Mouse (Mus musculus) CH12.LX (cell line): Measurements from ENCODE around the gene 4931440F15Rik. TPM values are rescaled to one million over a fixed set of nuclear protein-coding genes. Genes with fewer than 3 reads are reported as not detected.

Experiments used
- DNase-seq: peaks from one replicate; pipeline ENCODE4 v3.0.0-alpha.2; 2013; ENCODE audit errors: extremely low read depth
- H3K27ac ChIP-seq: 2 replicates; pipeline ENCODE4 v1.5.1; 2012; ENCODE audit warnings: low read depth, mild to moderate bottlenecking, control low read depth, moderate library complexity; ENCODE audit not compliant: insufficient read depth
- H3K27me3 ChIP-seq: replicated peaks from 2 replicates; pipeline ENCODE3; 2012; ENCODE audit warnings: inconsistent platforms
- H3K36me3 ChIP-seq, 2 experiments: replicated peaks in 1 of 2; 2 replicates each; pipeline versions ENCODE3 to v1.6.1; 2012; ENCODE audit warnings: inconsistent platforms in 1 of 2, low read length in 1 of 2, mild to moderate bottlenecking in 1 of 2, mixed read lengths in 1 of 2, moderate library complexity in 1 of 2; ENCODE audit not compliant: control insufficient read depth in 1 of 2, insufficient read depth in 1 of 2
- H3K4me1 ChIP-seq, 2 experiments: 2 replicates each; pipeline ENCODE4 v1.6.1; 2012; ENCODE audit warnings: inconsistent platforms in 1 of 2, moderate library complexity in 1 of 2; ENCODE audit not compliant: insufficient read depth in 2 of 2, control insufficient read depth in 1 of 2
- H3K4me2 ChIP-seq: 2 replicates; pipeline ENCODE4 v1.6.1; 2012; ENCODE audit warnings: low read depth, mild to moderate bottlenecking, control low read depth; ENCODE audit not compliant: poor library complexity, insufficient read depth, severe bottlenecking
- H3K4me3 ChIP-seq, 3 experiments: fragments of 150-350 bp in 1 of 3; sonication (generic) in 1 of 3; replicated peaks in 1 of 3; 2 replicates each; pipeline versions ENCODE3 to v1.5.1; 2011 to 2012; ENCODE audit warnings: low read depth in 2 of 3, low read length in 2 of 3, mild to moderate bottlenecking in 2 of 3, moderate library complexity in 2 of 3, control low read depth in 1 of 3, improper control_type of control experiment in 1 of 3, inconsistent platforms in 1 of 3, mixed read lengths in 1 of 3; ENCODE audit not compliant: poor library complexity in 1 of 3
- H3K79me2 ChIP-seq: replicated peaks from 2 replicates; pipeline ENCODE4 v1.6.1; 2012; ENCODE audit warnings: mild to moderate bottlenecking, moderate library complexity; ENCODE audit not compliant: control insufficient read depth, poor library complexity, insufficient read depth, severe bottlenecking; ENCODE audit errors: extremely low read depth
- H3K9ac ChIP-seq: 2 replicates; pipeline ENCODE4 v1.6.1; 2012; ENCODE audit warnings: low read depth, mild to moderate bottlenecking, control low read depth, moderate library complexity; ENCODE audit not compliant: insufficient read depth
- H3K9me3 ChIP-seq: replicated peaks from 2 replicates; pipeline ENCODE3; 2012; ENCODE audit warnings: low read length, inconsistent platforms, mixed read lengths
- BHLHE40 ChIP-seq: IDR thresholded peaks from 2 replicates; pipeline ENCODE4 v1.6.1; 2011; ENCODE audit warnings: mild to moderate bottlenecking, low read depth, low read length, improper control_type of control experiment
- CHD1 ChIP-seq: IDR thresholded peaks from 2 replicates; pipeline ENCODE4 v1.6.1; 2012; ENCODE audit warnings: low read depth, low read length, improper control_type of control experiment, inconsistent platforms
- ELF1 ChIP-seq: IDR thresholded peaks from 2 replicates; pipeline ENCODE4 v1.6.1; 2014; ENCODE audit warnings: low read depth, mild to moderate bottlenecking, inconsistent platforms, low read length, improper control_type of control experiment
- EP300 ChIP-seq: IDR thresholded peaks from 2 replicates; pipeline ENCODE4 v1.6.1; 2011; ENCODE audit warnings: low read length, improper control_type of control experiment
- ETS1 ChIP-seq: conservative IDR thresholded peaks from 2 replicates; pipeline ENCODE4 v1.6.1; 2012; ENCODE audit warnings: low read depth, mild to moderate bottlenecking, inconsistent platforms, low read length, improper control_type of control experiment, moderate library complexity
- IRF4 ChIP-seq: IDR thresholded peaks from 2 replicates; pipeline ENCODE4 v1.6.1; 2014; ENCODE audit warnings: low read depth, mild to moderate bottlenecking, inconsistent platforms, low read length, improper control_type of control experiment
- JUN ChIP-seq: IDR thresholded peaks from 2 replicates; pipeline ENCODE4 v1.6.1; 2011; ENCODE audit warnings: low read depth, mild to moderate bottlenecking, low read length, improper control_type of control experiment, moderate library complexity; ENCODE audit not compliant: insufficient read depth
- JUND ChIP-seq: conservative IDR thresholded peaks from 2 replicates; pipeline ENCODE4 v1.6.1; 2011; ENCODE audit warnings: low read depth, low read length, improper control_type of control experiment
- MAX ChIP-seq: IDR thresholded peaks from 2 replicates; pipeline ENCODE4 v1.6.1; 2011; ENCODE audit warnings: low read length, improper control_type of control experiment
- MAZ ChIP-seq: IDR thresholded peaks from 2 replicates; pipeline ENCODE4 v1.6.1; 2012; ENCODE audit warnings: low read depth, mild to moderate bottlenecking, inconsistent platforms, low read length, improper control_type of control experiment, moderate library complexity
- MEF2A ChIP-seq: IDR thresholded peaks from 2 replicates; pipeline ENCODE4 v1.6.1; 2014; ENCODE audit warnings: low read depth, mild to moderate bottlenecking, inconsistent platforms, low read length, improper control_type of control experiment, borderline replicate concordance
- MXI1 ChIP-seq: IDR thresholded peaks from 2 replicates; pipeline ENCODE4 v1.6.1; 2011; ENCODE audit warnings: mild to moderate bottlenecking, low read depth, low read length, improper control_type of control experiment
- NELFE ChIP-seq: IDR thresholded peaks from 2 replicates; pipeline ENCODE4 v1.6.1; 2011; ENCODE audit warnings: low read depth, low read length, improper control_type of control experiment
- NRF1 ChIP-seq: IDR thresholded peaks from 2 replicates; pipeline ENCODE4 v1.6.1; 2014; ENCODE audit warnings: low read depth, mild to moderate bottlenecking, inconsistent platforms, low read length, improper control_type of control experiment, moderate library complexity
- POLR2A ChIP-seq: IDR thresholded peaks from 2 replicates; pipeline ENCODE4 v1.6.1; 2011; ENCODE audit warnings: low read depth, mild to moderate bottlenecking, improper control_type of control experiment, low read length
- POLR2AphosphoS2 ChIP-seq: IDR thresholded peaks from 2 replicates; pipeline ENCODE4 v1.6.1; 2011; ENCODE audit warnings: low read depth, low read length, improper control_type of control experiment
- RAD21 ChIP-seq: IDR thresholded peaks from 2 replicates; pipeline ENCODE4 v1.6.1; 2011; ENCODE audit warnings: low read depth, mild to moderate bottlenecking, low read length, improper control_type of control experiment, moderate library complexity
- RCOR1 ChIP-seq: conservative IDR thresholded peaks from 2 replicates; pipeline ENCODE4 v1.6.1; 2012; ENCODE audit warnings: low read depth, mild to moderate bottlenecking, inconsistent platforms, low read length, improper control_type of control experiment
- SIN3A ChIP-seq: IDR thresholded peaks from 2 replicates; pipeline ENCODE4 v1.6.1; 2012; ENCODE audit warnings: low read length, improper control_type of control experiment, inconsistent platforms
- TBP ChIP-seq: conservative IDR thresholded peaks from 2 replicates; pipeline ENCODE4 v1.6.1; 2011; ENCODE audit warnings: low read depth, low read length, improper control_type of control experiment
- TCF12 ChIP-seq: IDR thresholded peaks from 2 replicates; pipeline ENCODE4 v1.6.1; 2014; ENCODE audit warnings: low read depth, mild to moderate bottlenecking, inconsistent platforms, low read length, improper control_type of control experiment
- USF2 ChIP-seq: conservative IDR thresholded peaks from 2 replicates; pipeline ENCODE4 v1.6.1; 2011; ENCODE audit warnings: low read depth, low read length, improper control_type of control experiment
- ZKSCAN1 ChIP-seq: IDR thresholded peaks from 2 replicates; pipeline ENCODE4 v1.6.1; 2012; ENCODE audit warnings: low read depth, inconsistent platforms, low read length, improper control_type of control experiment, borderline replicate concordance
- ZNF384 ChIP-seq: IDR thresholded peaks from 2 replicates; pipeline ENCODE4 v1.6.1; 2012; ENCODE audit warnings: low read depth, low read length, improper control_type of control experiment, inconsistent platforms
- dilution Hi-C: fragments of 300-500 bp; cut with MboI; formaldehyde crosslinking; loops from 2 replicates; pipeline ENCODE4 v1.14.3; 2020; ENCODE audit warnings: low sequenced_read_pairs; ENCODE audit not compliant: extremely low pct_unique_long_range_greater_than_20kb, extremely low pct_ligation_motif_present
- in situ Hi-C: fragments of 300-500 bp; cut with MboI; formaldehyde crosslinking; loops from 3 replicates; pipeline ENCODE4 v1.14.3; 2019; ENCODE audit warnings: low sequenced_read_pairs, low pct_ligation_motif_present, low pct_unique_long_range_greater_than_20kb, mixed read lengths
- polyA plus RNA-seq: library from polyadenylated mRNA; unstranded; fragments of >175 nt; gene quantifications from 2 replicates; pipeline ENCODE4 v1.2.1, GENCODE M21; 2012; ENCODE audit warnings: low read depth; ENCODE audit not compliant: insufficient read length
- total RNA-seq, 2 experiments: library from RNA; depleted of rRNA; stranded (reverse); fragments of 300-350 nt in 1 of 2; fragments of >200 nt in 1 of 2; gene quantifications; 2 replicates each; pipeline ENCODE4 v1.2.3; 2012 to 2014

The 4931440F15Rik gene
- total and polyA plus RNA-seq, 3 experiments = not detected

GRCm38 (mm10) chr11:29839781-29840180 is 14.3 kb upstream of the 4931440F15Rik start:
- peak; percentile 29 for DNase-seq
- Histone ChIP-seq H3K4me2 (no peak overlapping the region), H3K36me3 (no peaks in the 10 kb centered on the region), H3K4me1 (peaks cover 3 to 7% of the 10 kb centered on the region in 2 experiments), H3K9me3 (no peaks in the 10 kb centered on the region), H3K9ac (no peak overlapping the region), H3K79me2 (no peaks in the 10 kb centered on the region), H3K27ac (no peak overlapping the region), H3K27me3 (no peaks in the 10 kb centered on the region), H3K4me3 (no peak overlapping the region)
- TF ChIP-seq ETS1 (no peak), NELFE (no peak), MEF2A (peak; percentile 81), IRF4 (no peak), NRF1 (no peak), MAX (no peak), EP300 (0 out of 2 replicates have a peak, but pooled peaks have one; percentile 20), USF2 (no peak), POLR2AphosphoS2 (no peak), JUN (peak; percentile 61), TBP (no peak), MAZ (no peak), SIN3A (no peak), JUND (peak; percentile 70)
- in situ Hi-C loops = no loop called here
- dilution Hi-C loops = no loop called here

- no peak overlapping the region for H3K9ac ChIP-seq
These were observed 11.6 kb upstream of the 4931440F15Rik start for GRCm38 (mm10) chr11:29837066-29837465.

More at GRCm38 (mm10) chr11:29837066-29837465, 11.6 kb upstream of the 4931440F15Rik start:
- peaks cover 3 to 7% of the 10 kb centered on the region in 2 experiments for H3K4me1 ChIP-seq
- no peaks in the 10 kb centered on the region for H3K36me3 ChIP-seq
- H3K27ac ChIP-seq = no peak overlapping the region
- in situ Hi-C loops = no loop called here
- DNase-seq = no peak
- H3K27me3 ChIP-seq = no peaks in the 10 kb centered on the region
- dilution Hi-C loops = no loop called here
- no peaks in the 10 kb centered on the region for H3K79me2 ChIP-seq
- H3K4me2 ChIP-seq = no peak overlapping the region
- TF ChIP-seq ZKSCAN1 (no peak), CHD1 (no peak), MXI1 (no peak), POLR2AphosphoS2 (no peak), JUND (no peak), JUN (no peak), RCOR1 (no peak), ZNF384 (no peak), RAD21 (no peak), MEF2A (no peak), TCF12 (no peak), BHLHE40 (no peak), POLR2A (no peak), TBP (no peak), ELF1 (no peak)
- no peaks in the 10 kb centered on the region for H3K9me3 ChIP-seq
- H3K4me3 ChIP-seq = no peak overlapping the region
